Mouse (Mus musculus): Measurements from ENCODE around the gene Mageb4. TPM values are rescaled to one million over a fixed set of nuclear protein-coding genes. Genes with fewer than 3 reads are reported as not detected.
"Not testable (repeated sequence)": the region's sequence is repeated elsewhere in the genome, so short reads cannot be mapped to it uniquely, and the experiment has no call there.

Mageb4 gene
- total RNA-seq (2022) = not detected

- not testable (repeated sequence) for DNase-seq (ENCODE audit: low spot score in 2 of 2)
These were observed at the start of gene Mageb4 for GRCm38 (mm10) chrX:86304993-86305392. Mageb4 (minus strand) TSS chrX:86305093.

DNA sequence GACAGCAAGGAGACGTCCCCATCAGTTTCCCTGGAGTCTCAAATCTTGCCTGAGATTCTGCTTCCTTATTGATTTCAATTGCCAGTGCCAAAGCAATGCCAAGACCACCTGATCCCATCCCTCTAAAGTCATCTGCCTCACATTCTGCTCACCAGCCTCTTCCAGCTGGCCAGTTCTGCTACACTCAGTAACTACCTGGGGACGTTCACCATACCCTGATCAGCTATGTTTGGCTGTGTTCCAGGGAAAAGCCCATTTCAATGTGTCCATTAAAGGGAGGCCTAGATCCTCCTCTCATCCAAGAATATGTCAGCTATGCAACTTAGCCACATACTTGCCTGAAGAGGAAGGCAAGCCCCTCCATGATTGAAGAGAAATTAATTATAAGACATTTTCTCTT lies 20.3 kb downstream of the Mageb4 start:
- DNase-seq (ENCODE audit: low spot score in 2 of 2) = not testable (repeated sequence)

DNA sequence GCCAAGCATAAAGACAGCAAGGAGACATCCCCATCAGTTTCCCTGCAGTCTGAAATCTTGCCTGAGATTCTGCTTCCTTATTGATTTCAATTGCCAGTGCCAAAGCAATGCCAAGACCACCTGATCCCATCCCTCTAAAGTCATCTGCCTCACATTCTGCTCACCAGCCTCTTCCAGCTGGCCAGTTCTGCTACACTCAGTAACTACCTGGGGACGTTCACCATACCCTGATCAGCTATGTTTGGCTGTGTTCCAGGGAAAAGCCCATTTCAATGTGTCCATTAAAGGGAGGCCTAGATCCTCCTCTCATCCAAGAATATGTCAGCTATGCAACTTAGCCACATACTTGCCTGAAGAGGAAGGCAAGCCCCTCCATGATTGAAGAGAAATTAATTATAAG lies 58.9 kb downstream of the Mageb4 start:
- DNase-seq (ENCODE audit: low spot score in 2 of 2) = not testable (repeated sequence)

DNA sequence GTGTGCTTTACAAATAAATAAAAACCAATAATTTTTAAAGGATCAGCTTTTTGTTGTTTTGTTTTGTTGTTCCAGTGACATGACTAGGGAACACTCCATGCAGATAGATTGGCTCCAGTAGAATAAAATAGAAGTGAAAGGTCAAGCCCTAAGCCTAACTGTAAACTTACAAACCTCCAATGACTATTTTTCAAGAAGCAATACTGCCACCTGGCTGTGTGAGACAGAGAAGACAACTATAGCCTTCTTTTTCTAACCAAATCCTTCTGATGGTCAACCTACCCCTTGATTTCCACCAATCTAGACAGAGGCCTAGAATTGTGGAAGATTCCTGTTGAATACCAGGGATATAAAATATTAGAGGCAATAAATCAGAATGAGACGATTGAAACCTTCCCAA lies 67.6 kb downstream of the Mageb4 start:
- DNase-seq (ENCODE audit: low spot score in 2 of 2) = no peak

Other genes with a start within 250 kb of the Mageb4 start
- gene Nr0b1, start 113.3 kb downstream of the Mageb4 start, total RNA-seq (2022) = not detected